Mouse (Mus musculus) limb, embryonic 11.5 days (tissue): ENCODE results near the gene Bcap31. TPM values are rescaled to one million over a fixed set of nuclear protein-coding genes. Genes with fewer than 3 reads are reported as not detected.

Experiments used
- polyA plus RNA-seq: library from polyadenylated mRNA; unstranded; fragments of >200 nt; fragmentation: Nextera tagmentation; extraction: Ambion mirVana; gene quantifications from 2 replicates; pipeline ENCODE4 v1.2.1, GENCODE M21; 2014

Gene Bcap31
- polyA plus RNA-seq, 1 experiment from 2014 or later: 164 TPM

Other genes starting within 250 kb of the Bcap31 start
- 22.0 and 23.1 TPM in 2 replicates for gene Bgn, start 232.6 kb downstream of the Bcap31 start, polyA plus RNA-seq
- gene Atp2b3, start 213.1 kb downstream of the Bcap31 start, polyA plus RNA-seq: 0.04 and 0.11 TPM in 2 replicates
- 22.0 and 28.4 TPM in 2 replicates for gene Dusp9, start 76.8 kb downstream of the Bcap31 start, polyA plus RNA-seq
- 12.3 and 13.1 TPM in 2 replicates for gene Pnck, start 56.1 kb downstream of the Bcap31 start, polyA plus RNA-seq
- 7.7 and 8.3 TPM in 2 replicates for gene Slc6a8, start 43.0 kb downstream of the Bcap31 start, polyA plus RNA-seq
- gene Abcd1, start 422 bp upstream of the Bcap31 start, polyA plus RNA-seq: 8.5 and 10.0 TPM in 2 replicates
- 0.17 TPM in 1 of 2 replicates, not detected in the other for gene Plxnb3, start 40.9 kb upstream of the Bcap31 start, polyA plus RNA-seq
- 2.5 and 3.3 TPM in 2 replicates for gene Srpk3, start 58.2 kb upstream of the Bcap31 start, polyA plus RNA-seq
- 185 and 186 TPM in 2 replicates for gene Idh3g, start 70.7 kb upstream of the Bcap31 start, polyA plus RNA-seq
- gene Ssr4, start 70.9 kb upstream of the Bcap31 start, polyA plus RNA-seq: 122 and 124 TPM in 2 replicates
- 0.73 and 1.1 TPM in 2 replicates for gene Pdzd4, start 108.8 kb upstream of the Bcap31 start, polyA plus RNA-seq
- 0.21 and 0.35 TPM in 2 replicates for gene Avpr2, start 175.9 kb upstream of the Bcap31 start, polyA plus RNA-seq
- 0.85 and 1.2 TPM in 2 replicates for gene L1cam, start 179.9 kb upstream of the Bcap31 start, polyA plus RNA-seq
- gene Arhgap4, start 205.7 kb upstream of the Bcap31 start, polyA plus RNA-seq: 2.0 and 2.3 TPM in 2 replicates
- 156 and 159 TPM in 2 replicates for gene Naa10, start 205.8 kb upstream of the Bcap31 start, polyA plus RNA-seq
- gene Renbp, start 214.7 kb upstream of the Bcap31 start, polyA plus RNA-seq: 9.8 and 13.2 TPM in 2 replicates